Mouse (Mus musculus): ENCODE measurements around the gene St3gal6. TPM values are rescaled to one million over a fixed set of nuclear protein-coding genes. Genes with fewer than 3 reads are reported as not detected.

St3gal6 gene
- polyA plus RNA-seq, 1 experiment: 34.9 TPM

GRCm38 (mm10) chr16:58516960-58517798 is 6.9 kb downstream of the St3gal6 start:
- Histone ChIP-seq H3K4me1 (ENCODE audit: control insufficient read depth, insufficient read depth, low read length) (no peaks in the 10 kb centered on the region), H3K27ac (ENCODE audit: control insufficient read depth, insufficient read depth, low read depth, low read length, poor library complexity) (no peak overlapping the region), H3K4me3 (replicated peaks; ENCODE audit: control insufficient read depth, low read depth, low read length) (no peak overlapping the region)
- 82% methylated on average over 7 of the region's 7 CpGs for WGBS
- TF ChIP-seq POLR2A (IDR thresholded peaks at IDR 0.05; ENCODE audit: borderline replicate concordance, control insufficient read depth, low read depth, low read length) (no peak), CTCF (IDR thresholded peaks at IDR 0.05; ENCODE audit: control insufficient read depth, insufficient read depth, low read length) (no peak)

- Histone ChIP-seq H3K4me1 (ENCODE audit: control insufficient read depth, insufficient read depth, low read length) (no peaks in the 10 kb centered on the region), H3K27ac (ENCODE audit: control insufficient read depth, insufficient read depth, low read depth, low read length, poor library complexity) (no peak overlapping the region), H3K4me3 (replicated peaks; ENCODE audit: control insufficient read depth, low read depth, low read length) (no peak overlapping the region)
- TF ChIP-seq POLR2A (IDR thresholded peaks at IDR 0.05; ENCODE audit: borderline replicate concordance, control insufficient read depth, low read depth, low read length) (no peak), CTCF (IDR thresholded peaks at IDR 0.05; ENCODE audit: control insufficient read depth, insufficient read depth, low read length) (no peak)
- 93% methylated on average over 2 of the region's 2 CpGs for WGBS
Observed at GRCm38 (mm10) chr16:58516161-58516560, 7.9 kb downstream of the St3gal6 start.

GRCm38 (mm10) chr16:58514565-58514964 is 9.5 kb downstream of the St3gal6 start:
- no peaks in the 10 kb centered on the region for H3K4me1 ChIP-seq (ENCODE audit: control insufficient read depth, insufficient read depth, low read length)
- H3K4me3 ChIP-seq (replicated peaks; ENCODE audit: control insufficient read depth, low read depth, low read length): no peak overlapping the region
- TF ChIP-seq CTCF (IDR thresholded peaks at IDR 0.05; ENCODE audit: control insufficient read depth, insufficient read depth, low read length): peak; percentile 92
- TF ChIP-seq POLR2A (IDR thresholded peaks at IDR 0.05; ENCODE audit: borderline replicate concordance, control insufficient read depth, low read depth, low read length): no peak
- H3K27ac ChIP-seq (ENCODE audit: control insufficient read depth, insufficient read depth, low read depth, low read length, poor library complexity): no peak overlapping the region
- 64% methylated on average over 9 of the region's 9 CpGs for WGBS

- WGBS: 58% methylated on average over 6 of the region's 6 CpGs
Observed at GRCm38 (mm10) chr16:58513755-58514154, 10.3 kb downstream of the St3gal6 start.

GRCm38 (mm10) chr16:58512887-58513286 is 11.2 kb downstream of the St3gal6 start:
- H3K4me1 ChIP-seq (ENCODE audit: control insufficient read depth, insufficient read depth, low read length): no peaks in the 10 kb centered on the region
- no peak overlapping the region for H3K4me3 ChIP-seq (replicated peaks; ENCODE audit: control insufficient read depth, low read depth, low read length)
- WGBS: 86% methylated on average over 3 of the region's 3 CpGs
- TF ChIP-seq POLR2A (IDR thresholded peaks at IDR 0.05; ENCODE audit: borderline replicate concordance, control insufficient read depth, low read depth, low read length): no peak
- no peak for TF ChIP-seq CTCF (IDR thresholded peaks at IDR 0.05; ENCODE audit: control insufficient read depth, insufficient read depth, low read length)
- no peak overlapping the region for H3K27ac ChIP-seq (ENCODE audit: control insufficient read depth, insufficient read depth, low read depth, low read length, poor library complexity)

More at GRCm38 (mm10) chr16:58513755-58514154, 10.3 kb downstream of the St3gal6 start:
- no peak overlapping the region for H3K4me3 ChIP-seq (replicated peaks; ENCODE audit: control insufficient read depth, low read depth, low read length)
- no peaks in the 10 kb centered on the region for H3K4me1 ChIP-seq (ENCODE audit: control insufficient read depth, insufficient read depth, low read length)
- TF ChIP-seq CTCF (IDR thresholded peaks at IDR 0.05; ENCODE audit: control insufficient read depth, insufficient read depth, low read length) (no peak), POLR2A (IDR thresholded peaks at IDR 0.05; ENCODE audit: borderline replicate concordance, control insufficient read depth, low read depth, low read length) (no peak)
- H3K27ac ChIP-seq (ENCODE audit: control insufficient read depth, insufficient read depth, low read depth, low read length, poor library complexity): no peak overlapping the region

GRCm38 (mm10) chr16:58512181-58512761 is 11.8 kb downstream of the St3gal6 start:
- no peak overlapping the region for H3K27ac ChIP-seq (ENCODE audit: control insufficient read depth, insufficient read depth, low read depth, low read length, poor library complexity)
- no peak overlapping the region for H3K4me3 ChIP-seq (replicated peaks; ENCODE audit: control insufficient read depth, low read depth, low read length)
- TF ChIP-seq CTCF (IDR thresholded peaks at IDR 0.05; ENCODE audit: control insufficient read depth, insufficient read depth, low read length): no peak
- TF ChIP-seq POLR2A (IDR thresholded peaks at IDR 0.05; ENCODE audit: borderline replicate concordance, control insufficient read depth, low read depth, low read length): no peak

GRCm38 (mm10) chr16:58504945-58505344 is 19.1 kb downstream of the St3gal6 start:
- no peak for TF ChIP-seq POLR2A (IDR thresholded peaks at IDR 0.05; ENCODE audit: borderline replicate concordance, control insufficient read depth, low read depth, low read length)
- TF ChIP-seq CTCF (IDR thresholded peaks at IDR 0.05; ENCODE audit: control insufficient read depth, insufficient read depth, low read length): no peak
- Histone ChIP-seq H3K4me3 (replicated peaks; ENCODE audit: control insufficient read depth, low read depth, low read length) (no peak overlapping the region), H3K27ac (ENCODE audit: control insufficient read depth, insufficient read depth, low read depth, low read length, poor library complexity) (no peak overlapping the region), H3K4me1 (ENCODE audit: control insufficient read depth, insufficient read depth, low read length) (peaks cover 9% of the 10 kb centered on the region; the same call in 1 of the 2 replicates)

More at GRCm38 (mm10) chr16:58512181-58512761, 11.8 kb downstream of the St3gal6 start:
- no peaks in the 10 kb centered on the region for H3K4me1 ChIP-seq (ENCODE audit: control insufficient read depth, insufficient read depth, low read length)
- 78% methylated on average over 9 of the region's 9 CpGs for WGBS

GRCm38 (mm10) chr16:58502566-58502965 is 21.5 kb downstream of the St3gal6 start:
- no peak overlapping the region for H3K4me3 ChIP-seq (replicated peaks; ENCODE audit: control insufficient read depth, low read depth, low read length)
- no peak for TF ChIP-seq CTCF (IDR thresholded peaks at IDR 0.05; ENCODE audit: control insufficient read depth, insufficient read depth, low read length)
- no peak for TF ChIP-seq POLR2A (IDR thresholded peaks at IDR 0.05; ENCODE audit: borderline replicate concordance, control insufficient read depth, low read depth, low read length)
- peaks cover 12% of the 10 kb centered on the region; the same call in 1 of the 2 replicates for H3K4me1 ChIP-seq (ENCODE audit: control insufficient read depth, insufficient read depth, low read length)
- WGBS: 52% methylated on average over 6 of the region's 6 CpGs
- H3K27ac ChIP-seq (ENCODE audit: control insufficient read depth, insufficient read depth, low read depth, low read length, poor library complexity): peak overlapping the region; percentile 77

All from bone marrow, adult 2 months (tissue).